Mouse (Mus musculus) NIH3T3 (cell line): ENCODE results near the gene Rbm34.

Experiments
- DNase-seq: peaks from one replicate; pipeline ENCODE4 v3.0.0-alpha.2; 2012; ENCODE audit warnings: low read depth

Rbm34 gene

DNA sequence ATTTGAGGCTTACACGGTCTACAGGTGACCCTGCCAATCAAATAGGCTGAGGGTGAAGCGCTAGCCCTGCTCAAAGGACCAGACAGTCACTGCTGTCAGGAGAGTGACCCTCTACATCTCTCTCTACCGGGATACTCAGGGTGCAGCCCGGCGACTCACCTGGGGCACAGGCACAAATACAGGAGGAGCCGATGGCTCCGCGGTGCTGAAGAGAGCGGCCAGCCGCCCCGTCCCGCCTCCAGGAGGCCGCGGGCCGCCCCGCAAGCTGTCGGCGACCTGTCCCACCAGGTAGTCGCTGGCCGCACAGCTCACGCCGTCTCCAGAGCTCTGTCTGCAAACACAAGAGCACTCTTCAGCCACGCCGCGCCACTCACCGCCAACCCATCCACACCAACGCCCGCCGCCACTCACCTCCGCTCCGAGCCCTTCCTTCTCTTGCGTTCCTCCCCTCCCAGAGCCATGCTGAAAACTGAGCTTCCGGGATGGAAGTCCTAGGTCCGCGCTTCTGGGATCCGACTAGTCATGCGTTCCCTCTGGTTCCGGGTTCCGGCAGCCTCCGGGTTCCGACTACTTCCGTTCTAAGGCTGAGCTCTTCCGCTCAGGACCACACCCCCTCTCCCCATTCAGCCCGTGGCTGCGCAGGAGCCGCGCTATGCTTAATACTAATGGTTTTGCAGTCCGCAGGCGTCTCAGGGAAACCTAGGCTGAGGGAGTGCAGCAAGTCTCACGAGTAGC is at the start of gene Rbm34:
Gene Rbm34, minus strand, starts transcription at position 493 of the 735 bp plus-strand sequence.
- peak; percentile 97 for DNase-seq

DNA sequence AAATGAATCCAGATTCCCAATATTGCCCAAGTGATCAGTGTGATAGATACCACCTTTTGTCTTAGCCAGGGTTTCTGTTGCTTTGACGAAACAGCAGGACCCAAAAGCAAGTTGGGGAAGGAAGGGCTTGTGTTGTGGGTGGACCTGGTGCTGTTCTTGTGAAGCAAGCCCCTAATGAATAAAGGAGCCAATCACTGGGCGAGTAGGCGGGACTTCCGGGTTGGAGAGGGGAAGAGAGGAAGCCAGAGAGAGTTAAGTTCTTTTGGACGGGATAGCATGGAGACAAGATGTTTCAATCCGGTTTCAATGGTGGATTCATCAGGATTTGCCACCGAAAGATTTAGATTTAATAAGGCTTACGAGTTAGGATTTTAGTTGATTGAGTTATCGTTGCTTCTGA is 40.8 kb upstream of the Rbm34 start:
- peak; percentile 45 for DNase-seq

DNA sequence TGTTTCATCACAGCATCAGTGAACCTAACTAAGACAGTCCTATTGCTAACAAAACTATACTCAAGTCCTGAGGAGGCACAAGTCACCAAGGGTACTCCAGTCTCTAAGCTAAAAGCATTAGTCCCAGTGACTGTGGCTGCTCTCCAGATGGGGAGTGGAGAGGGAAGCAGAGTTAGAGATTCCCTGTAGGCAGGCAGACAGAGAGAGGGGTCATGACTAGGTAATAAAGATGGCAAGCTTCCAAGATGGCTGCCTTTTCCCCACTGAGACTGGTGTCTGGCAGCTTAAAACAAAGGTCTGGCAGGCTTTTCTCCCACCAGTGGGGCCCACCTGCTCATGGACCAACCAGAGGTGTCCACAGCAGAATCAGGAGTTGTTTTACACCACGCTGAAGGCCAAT is 23.6 kb upstream of the Rbm34 start:
- no peak for DNase-seq

DNA sequence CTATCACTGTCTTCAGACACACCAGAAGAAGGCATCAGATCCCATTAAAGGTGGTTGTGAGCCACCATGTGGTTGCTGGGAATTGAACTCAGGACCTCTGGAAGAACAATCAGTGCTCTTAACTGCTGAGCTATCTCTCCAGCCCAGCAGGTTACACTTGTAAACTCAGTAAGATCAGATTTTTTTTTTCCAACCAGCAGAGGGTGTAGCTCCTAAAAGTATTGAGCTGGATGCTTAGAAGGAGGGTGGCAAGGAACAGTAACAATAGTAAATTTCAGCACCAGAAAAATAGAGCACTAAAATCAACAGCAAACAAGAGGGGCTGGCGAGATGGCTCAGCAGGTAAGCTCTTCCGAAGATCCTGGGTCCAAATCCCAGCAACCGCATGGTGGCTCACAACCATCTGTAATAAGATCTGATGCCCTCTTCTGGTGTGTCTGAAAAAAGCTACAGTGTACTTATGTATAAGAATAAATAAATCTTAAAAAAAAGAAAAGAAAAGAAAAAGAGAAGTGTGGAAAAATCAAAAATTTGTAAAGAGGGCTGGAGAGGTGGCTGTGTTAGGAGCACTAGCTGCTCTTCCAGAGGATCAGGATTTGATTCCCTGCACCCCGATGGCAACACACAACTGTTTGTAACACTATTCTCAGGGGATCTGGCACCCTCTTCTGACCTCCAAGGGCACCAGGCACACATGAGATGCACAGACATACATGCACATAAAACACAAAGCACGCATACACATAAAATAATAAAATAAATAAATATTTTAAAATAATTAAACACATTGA is 18.7 kb upstream of the Rbm34 start:
- peak; percentile 62 for DNase-seq

DNA sequence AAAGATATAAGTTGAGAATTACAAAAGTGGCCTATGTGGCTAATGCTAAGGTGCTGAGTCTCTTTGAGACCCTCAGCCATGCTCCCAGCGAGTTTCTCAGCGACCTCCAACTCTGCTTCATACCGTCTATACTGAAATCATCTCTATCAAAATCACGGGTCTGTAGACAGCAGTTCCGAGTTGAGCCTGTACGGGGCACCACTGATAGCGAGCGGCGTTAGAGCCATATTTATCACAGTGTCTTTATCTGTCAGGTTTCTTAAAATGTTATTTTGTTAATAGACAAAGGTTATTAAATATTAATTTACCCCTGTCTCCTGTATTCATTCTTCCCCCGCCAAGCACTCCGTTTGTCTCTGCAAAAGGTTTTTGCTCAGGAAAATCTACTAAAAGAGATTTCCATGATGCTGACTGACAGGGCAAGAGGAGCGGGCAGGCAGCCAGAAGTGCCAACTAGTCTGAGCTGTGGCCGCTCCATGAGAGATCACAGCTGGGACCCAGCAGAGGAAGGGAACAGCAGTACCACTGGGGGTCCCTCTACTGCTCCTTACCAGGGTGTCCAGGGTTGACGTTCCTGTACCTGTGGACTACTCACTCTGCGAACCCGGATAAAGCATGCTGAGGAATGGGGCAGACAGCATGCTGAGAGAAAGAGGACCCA is 17.6 kb upstream of the Rbm34 start:
- no peak for DNase-seq

DNA sequence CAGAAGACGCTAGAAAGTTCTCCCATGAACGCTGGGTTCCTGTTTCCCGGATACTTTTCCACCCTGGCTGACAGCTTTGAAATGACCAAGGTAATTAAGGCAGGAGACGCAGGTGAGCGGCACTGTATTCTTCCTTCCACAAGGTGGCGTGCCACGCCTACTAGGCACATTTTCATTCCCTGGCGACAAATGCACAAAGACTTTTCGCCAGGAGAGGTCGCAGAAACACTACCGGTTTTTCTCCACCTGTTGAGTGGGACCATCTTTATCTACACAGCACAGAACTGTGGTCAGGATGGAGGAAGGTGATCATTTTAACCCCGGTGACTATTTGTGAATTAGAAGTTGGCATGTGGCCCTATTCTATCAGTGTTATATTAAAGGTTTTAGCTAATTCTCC is 15.6 kb upstream of the Rbm34 start:
- DNase-seq: peak; percentile 90

DNA sequence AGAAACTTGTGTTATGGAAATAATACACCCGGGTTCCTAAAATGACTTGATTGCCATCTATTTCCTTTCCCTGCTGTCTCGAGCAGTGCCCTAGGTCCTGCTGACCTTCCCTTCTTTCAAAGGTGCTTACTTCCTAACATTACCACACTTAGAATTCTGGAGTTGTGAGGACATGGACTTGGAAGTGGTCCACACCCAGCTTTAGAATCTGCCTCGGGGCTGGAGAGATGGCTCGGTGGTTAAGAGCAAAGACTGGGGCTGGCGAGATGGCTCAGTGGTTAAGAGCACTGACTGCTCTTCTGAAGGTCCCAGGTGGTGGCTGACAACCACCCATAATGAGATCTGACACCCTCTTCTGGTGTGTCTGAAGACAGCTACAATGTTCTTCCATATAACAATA is 9.2 kb upstream of the Rbm34 start:
- DNase-seq: peak; percentile 78

DNA sequence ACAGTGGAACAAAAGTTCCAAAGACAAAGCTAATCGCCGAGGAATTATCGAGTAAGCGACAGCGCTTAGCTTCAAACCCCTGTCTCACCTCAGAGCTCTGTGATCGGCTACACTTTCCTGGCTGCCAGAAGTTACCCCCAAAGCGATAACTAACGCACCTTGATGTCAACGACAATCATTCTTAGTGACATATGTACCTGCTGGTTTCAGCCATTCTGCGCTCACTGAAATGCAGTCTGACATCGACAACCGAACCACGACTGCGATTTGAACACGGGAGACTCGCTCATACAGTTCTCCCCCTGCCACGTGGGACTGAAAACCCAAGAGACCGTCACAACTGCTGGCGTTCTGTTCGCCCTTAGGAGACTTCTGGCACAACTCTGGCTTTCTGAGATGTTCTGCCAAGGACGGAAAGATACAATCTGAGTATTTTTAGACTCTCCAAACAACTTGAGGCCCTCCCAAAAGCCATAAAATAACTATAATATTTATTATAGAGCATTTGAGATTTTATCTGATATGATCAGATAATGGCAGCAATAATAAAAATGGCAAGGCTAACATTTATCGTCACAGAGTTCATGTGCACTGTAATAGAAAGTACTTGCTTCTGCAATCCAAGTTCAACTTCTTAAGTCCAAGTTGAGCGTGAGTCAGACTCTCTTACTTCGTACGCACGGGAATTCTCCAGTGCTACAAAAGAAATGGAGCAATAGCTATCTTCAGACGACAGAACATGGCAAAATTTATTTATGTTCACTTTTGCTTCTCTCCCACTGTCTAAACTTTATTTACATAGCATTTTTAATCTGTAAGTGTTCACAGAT is 8.4 kb upstream of the Rbm34 start:
- peak; percentile 84 for DNase-seq

DNA sequence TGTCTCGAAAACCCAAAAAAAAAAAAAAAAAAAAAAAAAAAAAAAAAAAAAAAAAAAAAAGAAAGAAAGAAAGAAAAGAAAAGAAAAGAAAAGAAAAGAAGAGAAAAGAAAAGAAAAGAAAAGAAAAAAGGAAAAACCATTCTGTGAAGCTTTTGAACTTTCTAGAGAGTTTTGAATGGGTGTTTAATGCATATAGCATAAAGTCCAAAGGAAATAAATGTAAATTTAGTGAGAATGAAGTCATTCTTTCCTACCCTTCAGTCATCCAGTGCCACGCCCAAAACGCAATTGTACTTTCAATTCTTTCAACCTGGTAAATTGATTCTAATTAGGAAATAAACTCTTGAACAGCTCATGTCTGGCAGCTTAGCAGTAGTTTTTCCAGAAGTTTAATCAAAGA is 7.7 kb upstream of the Rbm34 start:
- DNase-seq: peak; percentile 37

DNA sequence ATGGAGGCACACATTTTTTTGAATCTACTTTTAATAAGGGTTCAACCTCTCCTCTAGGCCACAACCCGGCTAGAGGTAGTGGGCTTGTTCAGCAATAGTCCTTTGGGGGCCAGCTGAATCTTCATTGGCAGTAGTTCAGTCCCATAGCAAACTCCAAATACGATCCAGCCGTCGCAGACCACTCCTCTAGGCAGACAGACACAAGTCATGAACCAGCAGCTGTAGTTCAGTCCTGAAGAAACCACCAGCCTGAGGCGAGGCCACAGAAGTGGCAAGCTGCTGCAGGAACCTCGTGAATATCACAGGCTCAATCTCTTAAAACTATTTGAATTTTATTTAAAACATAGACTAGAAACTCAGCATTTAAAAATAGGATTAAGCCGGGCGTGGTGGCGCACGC is 7.2 kb upstream of the Rbm34 start:
- no peak for DNase-seq

DNA sequence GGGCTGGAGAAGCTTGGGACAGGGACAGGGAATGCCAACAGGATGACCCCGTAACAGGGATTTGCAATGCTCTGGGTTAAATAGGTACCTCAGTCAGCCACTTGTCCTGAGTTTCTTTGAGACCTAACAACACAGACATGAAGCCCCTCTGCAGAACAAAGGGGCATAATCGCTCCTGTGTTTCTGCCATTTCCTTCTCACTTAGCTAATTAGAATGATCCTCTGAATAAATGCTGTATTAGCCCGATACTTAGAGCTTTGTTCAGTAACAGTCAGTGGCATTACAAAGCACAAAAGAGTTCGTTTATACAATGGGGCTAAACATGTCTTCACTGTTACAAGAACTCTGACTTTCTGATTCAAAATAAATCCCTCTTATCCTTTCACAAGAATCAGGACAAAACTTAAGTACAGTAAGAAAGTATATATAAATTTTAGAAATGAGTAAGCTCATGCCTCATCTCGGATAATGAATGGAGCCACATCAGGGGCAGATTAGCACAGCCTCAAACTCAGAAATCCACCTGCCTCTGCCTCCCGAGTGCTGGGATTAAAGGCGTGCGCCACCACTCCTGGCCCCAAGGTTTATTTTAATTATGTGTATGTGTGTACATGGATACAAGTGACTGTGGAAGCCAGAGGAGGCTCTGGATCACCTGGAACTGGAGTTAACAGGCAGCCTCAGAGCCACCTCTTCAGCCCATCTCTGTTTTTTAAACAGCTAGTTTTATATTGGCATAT is 5.9 kb upstream of the Rbm34 start:
- no peak for DNase-seq

DNA sequence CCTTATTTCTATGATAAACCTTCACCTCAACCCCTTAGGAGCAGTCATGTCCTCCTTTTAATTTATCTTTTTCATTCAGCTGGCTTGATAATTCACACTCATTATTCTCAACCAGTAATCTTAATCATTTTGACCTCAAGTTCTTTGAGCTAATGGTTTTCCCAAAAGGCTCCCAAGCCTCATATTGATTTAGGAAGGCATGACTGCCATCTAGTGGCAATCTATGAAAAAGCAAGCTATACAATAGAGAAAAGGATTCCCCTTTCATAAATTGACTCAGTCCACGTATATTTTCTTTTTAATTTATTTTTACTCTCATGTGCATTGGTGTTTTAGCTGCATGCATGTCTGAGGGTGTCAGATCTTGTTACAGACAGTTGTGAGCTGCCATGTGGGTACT is 4.8 kb upstream of the Rbm34 start:
- peak; percentile 86 for DNase-seq

DNA sequence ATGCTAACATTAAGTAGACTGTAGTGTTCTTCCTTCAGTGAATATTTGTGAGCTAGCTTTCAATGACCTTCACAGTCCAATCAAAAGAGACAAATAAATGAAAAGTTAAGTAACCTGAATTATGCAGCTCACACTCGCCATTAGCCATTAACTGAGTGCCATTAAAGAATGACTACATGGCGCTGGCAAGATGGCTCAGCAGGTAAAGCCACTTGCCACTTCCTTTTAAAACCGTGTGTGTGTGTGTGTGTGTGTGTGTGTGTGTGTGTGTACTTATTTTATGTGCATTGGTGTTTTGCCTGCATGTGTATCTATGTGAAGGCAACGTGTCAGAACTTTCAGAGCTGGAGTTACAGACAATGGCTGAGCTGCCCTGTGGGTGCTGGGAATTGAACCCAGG is 3.6 kb upstream of the Rbm34 start:
- no peak for DNase-seq

DNA sequence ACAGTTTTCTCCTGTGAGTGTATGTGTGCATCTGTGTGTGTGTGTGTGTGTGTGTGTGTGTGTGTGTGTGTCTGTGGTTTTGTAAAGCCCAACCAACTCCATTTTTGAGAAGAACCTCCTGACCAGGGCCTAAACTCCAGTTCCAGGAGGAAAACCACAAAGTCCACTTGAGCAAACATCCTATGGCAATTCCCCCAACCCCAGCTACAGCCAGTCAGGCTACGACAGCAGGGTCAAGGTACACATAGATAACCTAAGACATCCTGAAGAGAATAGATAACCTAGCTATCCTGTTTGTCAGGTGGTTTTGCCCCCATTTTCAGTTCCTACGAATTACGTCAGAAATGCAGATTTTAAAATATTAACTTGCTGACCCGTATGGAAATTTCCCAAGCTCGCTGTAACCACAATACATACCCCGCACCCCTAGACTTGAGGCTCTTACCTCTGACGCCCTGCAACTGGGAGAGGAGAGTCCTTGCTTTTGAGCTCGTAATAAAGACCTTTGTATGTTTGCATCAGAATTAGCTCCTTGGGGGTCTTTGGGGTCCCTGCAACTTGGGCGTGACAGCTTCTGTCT is 2.9 kb upstream of the Rbm34 start:
- peak; percentile 75 for DNase-seq

DNA sequence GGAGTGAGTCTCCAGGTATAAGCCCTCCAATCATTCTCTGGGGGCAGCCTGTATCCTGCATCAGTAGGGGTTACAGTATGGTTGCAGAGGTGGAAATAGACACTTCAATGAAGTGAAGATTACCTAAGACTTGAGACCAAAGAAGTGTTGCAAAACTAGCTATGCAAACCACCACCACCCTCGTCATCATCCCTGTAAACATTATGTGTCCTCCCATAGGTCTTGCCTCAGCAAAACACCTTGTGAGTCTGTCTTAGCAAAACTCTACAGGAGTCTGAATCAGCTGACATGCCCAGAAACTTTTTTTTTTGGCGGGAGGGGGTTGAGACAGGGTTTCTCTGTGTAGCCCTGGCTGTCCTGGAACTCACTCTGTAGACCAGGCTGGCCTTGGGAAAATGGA is 1.8 kb upstream of the Rbm34 start:
- no peak for DNase-seq

DNA sequence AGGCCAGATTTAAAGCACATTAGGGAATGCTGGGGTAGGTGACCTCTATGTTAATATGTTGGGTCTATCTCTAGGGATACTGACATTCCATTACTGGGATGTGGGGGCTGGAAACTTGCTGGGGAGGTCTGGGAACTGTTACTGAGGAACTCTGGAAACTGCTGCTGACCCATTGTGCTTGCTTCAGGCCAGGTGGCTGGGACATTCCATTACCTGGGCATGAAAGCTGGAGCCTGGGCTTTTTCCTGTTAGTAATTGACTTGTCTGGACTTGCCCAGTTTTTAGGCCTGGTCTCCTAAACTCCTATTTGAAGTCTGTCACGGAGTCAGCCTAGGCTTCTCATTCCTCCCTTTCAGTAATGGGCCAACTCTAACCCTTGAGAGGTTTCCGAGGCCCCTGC is 1.2 kb upstream of the Rbm34 start:
- no peak for DNase-seq

DNA sequence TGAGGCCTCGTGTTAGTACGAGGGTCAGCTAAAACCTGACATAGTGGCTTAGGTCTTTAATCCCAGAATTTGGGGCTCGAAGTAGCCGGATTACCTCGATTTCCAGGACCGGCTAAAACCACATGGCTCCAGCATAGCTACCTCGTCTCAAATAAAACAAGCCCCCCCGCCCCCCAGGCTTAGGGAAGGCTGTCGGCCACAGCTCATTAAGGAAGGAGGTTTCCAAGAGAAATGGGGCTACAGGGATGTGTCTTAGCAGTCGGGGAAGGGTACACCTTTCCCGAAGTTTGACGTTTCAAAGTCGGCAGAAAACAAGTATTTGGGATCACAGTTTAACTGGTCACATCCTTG is 418 bp upstream of the Rbm34 start:
- no peak for DNase-seq

DNA sequence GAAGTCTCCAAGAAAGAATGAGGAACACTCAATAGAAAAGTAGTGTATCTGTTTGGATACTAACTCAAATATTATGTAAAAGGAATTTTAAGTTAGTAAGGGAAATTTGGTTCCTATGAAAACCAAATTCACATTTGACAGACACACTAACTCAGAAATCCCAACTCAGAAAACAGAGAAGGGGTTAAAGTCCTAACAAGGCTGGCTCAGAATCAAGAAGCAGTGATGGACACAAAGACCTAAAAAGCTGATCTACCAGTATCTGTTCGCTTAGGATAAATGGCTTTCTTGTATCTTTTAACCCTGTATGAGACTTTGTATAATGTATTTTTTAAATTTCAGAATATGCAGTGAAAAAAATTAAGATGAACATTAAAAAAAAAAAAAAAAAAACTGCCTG is 1.3 kb downstream of the Rbm34 start:
- DNase-seq: no peak

DNA sequence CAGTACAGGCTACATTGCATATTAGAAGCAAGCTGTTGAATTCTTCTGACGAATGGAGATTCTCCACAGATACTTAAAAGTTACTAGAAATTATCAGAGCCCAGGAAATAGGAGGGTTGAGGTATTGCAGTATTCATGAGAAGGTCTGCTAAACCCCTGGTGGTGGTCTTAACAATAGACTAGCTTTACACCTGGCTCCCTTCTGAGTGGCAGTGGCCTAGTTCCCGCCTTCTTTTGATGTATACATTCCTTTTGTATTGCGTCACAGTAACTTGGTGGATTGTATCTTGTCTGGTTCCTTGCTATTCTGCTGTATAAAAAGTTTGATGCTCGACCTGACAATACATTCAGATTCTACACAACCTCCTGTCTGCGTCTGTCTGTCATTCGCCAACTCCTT is 2.8 kb downstream of the Rbm34 start:
- DNase-seq: no peak

DNA sequence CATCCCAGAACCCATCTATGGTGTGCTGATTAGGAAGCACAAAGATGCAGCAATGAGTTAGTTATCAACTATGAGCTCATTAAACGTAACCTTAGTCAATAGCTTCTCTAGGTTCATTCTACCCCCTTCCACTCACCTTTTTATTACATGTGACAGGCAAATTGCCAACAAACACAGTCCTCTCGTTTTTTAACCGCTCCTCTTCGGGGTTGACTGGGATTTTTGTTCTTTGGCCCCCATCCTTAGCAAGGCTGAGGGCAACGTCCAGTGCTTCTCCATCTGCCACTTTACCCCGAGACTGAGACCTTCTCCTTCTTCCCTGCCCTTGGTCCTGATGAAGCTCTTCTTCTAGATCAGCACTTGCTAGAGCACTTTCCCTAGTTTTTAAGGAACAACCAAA is 5.6 kb downstream of the Rbm34 start:
- no peak for DNase-seq

DNA sequence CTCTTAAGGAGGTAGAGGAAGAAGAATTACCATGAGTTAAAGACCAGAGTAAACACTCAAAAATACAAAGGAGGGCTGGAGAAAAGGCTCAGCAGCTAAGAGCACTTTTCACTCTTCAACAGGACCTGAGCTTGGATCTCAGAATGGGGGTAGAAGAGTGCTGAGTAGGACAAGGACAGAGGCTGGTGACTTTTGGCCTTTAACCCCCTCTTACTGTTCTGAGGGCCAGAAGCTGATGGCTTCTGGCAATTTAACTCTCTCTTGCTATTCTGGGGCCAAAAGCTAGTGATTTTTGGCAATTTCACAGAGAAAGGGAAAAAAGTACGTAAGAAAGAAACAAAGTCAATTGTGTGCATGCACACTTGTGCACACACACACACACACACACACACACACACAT is 8.0 kb downstream of the Rbm34 start:
- no peak for DNase-seq
